In genomic region chr7:143055499-143056186, GRCm38 (mm10) we compare ENCODE assay signal across 9 mouse cellular contexts. TPM values are rescaled to one million over a fixed set of nuclear protein-coding genes. Genes with fewer than 3 reads are reported as not detected.
DNase-seq lines count a peak whose midpoint lies in the region; ATAC-seq and TF ChIP-seq lines count a peak whose summit lies in the region.
"Had no signal": no experiment of that assay in that cellular context is flagged by ENCODE, and none has a peak within 500 bp of the region (broad histone marks: within the 10 kb centered on the region; RNA-seq: fewer than 3 reads in every experiment).

No protein-coding gene starts in this region.

- peak overlapping the region; percentile 90 for H3K4me2 ChIP-seq in kidney, embryonic 14.5 days (replicated peaks; ENCODE audit: low read depth, low read length)

- H3K36me3 ChIP-seq in kidney, embryonic 14.5 days (ENCODE audit: control insufficient read depth, insufficient read depth, low read length), result peaks cover 5% of the 10 kb centered on the region; the same call in 1 of the 2 replicates

- 0 out of 2 replicates have a peak overlapping the region, but pooled peaks have one; percentile 3 for H3K27ac ChIP-seq in kidney, embryonic 14.5 days (ENCODE audit: low read depth, low read length)

- peaks cover 30% of the 10 kb centered on the region for H3K4me1 ChIP-seq in kidney, embryonic 14.5 days (ENCODE audit: control insufficient read depth, insufficient read depth, low read length)

- no peaks in the 10 kb centered on the region for H3K27me3 ChIP-seq in kidney, embryonic 14.5 days (ENCODE audit: control insufficient read depth, insufficient read depth, low read length)

- no peaks in the 10 kb centered on the region for H3K9me3 ChIP-seq in kidney, embryonic 14.5 days (ENCODE audit: control insufficient read depth, low read length)

- peak overlapping the region; percentile 97 for H3K4me3 ChIP-seq in kidney, embryonic 14.5 days (ENCODE audit: low read length)

- no peak for ATAC-seq in kidney, embryonic 14.5 days (ENCODE audit: low FRiP score, low TSS enrichment)
- ATAC-seq in megakaryocyte, adult 5-6 weeks (ENCODE audit: poor library complexity, severe bottlenecking), result peak; percentile 26

- intact Hi-C loops in heart, postnatal 36 days (cut with DNase I), result loop anchor here (2.0 kb wide), 1 partner anchor 13 kb away; the partner anchor contains the start of gene Tssc4

- WGBS in kidney, embryonic 14.5 days, result 75% methylated on average over 11 of the region's 11 CpGs

- H3K9ac ChIP-seq in kidney, embryonic 14.5 days (ENCODE audit: low read depth, low read length), result peak overlapping the region; percentile 95; the same call in 1 of the 2 replicates

- DNase-seq in kidney, postnatal 4 days, result no peak
- peak; percentile 16 for DNase-seq in brain, embryonic 14.5 days (ENCODE audit: low read depth)
- peak; percentile 35 to 40 for DNase-seq in heart, postnatal 36 days
- no peak for DNase-seq in right cerebral cortex, postnatal 14 days
- DNase-seq in right cerebral cortex, postnatal 4 days, result no peak
- DNase-seq in layer of hippocampus, adult 9-10 months (ENCODE audit: low spot score), result no peak

- TF ChIP-seq CTCF in brain, embryonic 14.5 days (IDR thresholded peaks at IDR 0.05; ENCODE audit: borderline replicate concordance, extremely low read depth, insufficient read depth, insufficient read length), result no peak

- no peak for TF ChIP-seq POLR2A in brain, embryonic 14.5 days (IDR thresholded peaks at IDR 0.05; ENCODE audit: borderline replicate concordance, extremely low read depth, insufficient read depth, insufficient read length, poor library complexity, severe bottlenecking)

RNA-seq across cellular contexts. Expression of gene Cd81, which starts 3.1 kb away (rescaled TPM):
- 477 and 494 TPM in 2 replicates for polyA plus RNA-seq in kidney, embryonic 14.5 days (2014; fragmentation: Nextera tagmentation; extraction: Ambion mirVana)
- 210 and 278 TPM in 2 replicates for polyA plus RNA-seq in brain, embryonic 14.5 days (2012; rRNA removed)
- 100 to 1,000 TPM; 398 to 441 TPM for total RNA-seq in heart, postnatal 36 days (2021)
- total RNA-seq in megakaryocyte, adult 5-6 weeks (2015), result 17.2 and 20.3 TPM in 2 replicates
- total RNA-seq in megakaryocyte, adult 5-6 weeks (2017), result 22.5 and 25.3 TPM in 2 replicates

RNA-seq across cellular contexts. Expression of gene Tssc4, which starts 13.4 kb away (rescaled TPM):
- 74.4 and 95.1 TPM in 2 replicates for polyA plus RNA-seq in kidney, embryonic 14.5 days (2014; fragmentation: Nextera tagmentation; extraction: Ambion mirVana)
- polyA plus RNA-seq in brain, embryonic 14.5 days (2012; rRNA removed), result 99.9 and 164 TPM in 2 replicates
- total RNA-seq in heart, postnatal 36 days (2021), result 10 to 100 TPM; 15.3 TPM
- 14.0 and 19.2 TPM in 2 replicates for total RNA-seq in megakaryocyte, adult 5-6 weeks (2015)
- 17.7 and 20.5 TPM in 2 replicates for total RNA-seq in megakaryocyte, adult 5-6 weeks (2017)

RNA-seq across cellular contexts. Expression of gene Trpm5, which starts 38.8 kb away (rescaled TPM):
- 4.4 and 4.9 TPM in 2 replicates for polyA plus RNA-seq in kidney, embryonic 14.5 days (2014; fragmentation: Nextera tagmentation; extraction: Ambion mirVana)
- 2.8 and 3.1 TPM in 2 replicates for polyA plus RNA-seq in brain, embryonic 14.5 days (2012; rRNA removed)
- total RNA-seq in heart, postnatal 36 days (2021), result not detected
- not detected in 2 replicates for total RNA-seq in megakaryocyte, adult 5-6 weeks (2015)
- total RNA-seq in megakaryocyte, adult 5-6 weeks (2017), result not detected in 2 replicates
- total RNA-seq: left cerebral cortex, adult 18-20 months had no signal

RNA-seq across cellular contexts. Expression of gene Kcnq1, which starts 50.5 kb away (rescaled TPM):
- polyA plus RNA-seq in kidney, embryonic 14.5 days (2014; fragmentation: Nextera tagmentation; extraction: Ambion mirVana), result 4.0 and 5.4 TPM in 2 replicates
- polyA plus RNA-seq in brain, embryonic 14.5 days (2012; rRNA removed), result 0.95 and 1.2 TPM in 2 replicates
- total RNA-seq in heart, postnatal 36 days (2021), result 10 to 100 TPM; 34.3 to 37.1 TPM
- not detected in 2 replicates for total RNA-seq in megakaryocyte, adult 5-6 weeks (2015)
- total RNA-seq in megakaryocyte, adult 5-6 weeks (2017), result not detected in 2 replicates

RNA-seq across cellular contexts. Expression of gene Tspan32, which starts 50.8 kb away (rescaled TPM):
- 0.79 and 0.97 TPM in 2 replicates for polyA plus RNA-seq in kidney, embryonic 14.5 days (2014; fragmentation: Nextera tagmentation; extraction: Ambion mirVana)
- polyA plus RNA-seq in brain, embryonic 14.5 days (2012; rRNA removed), result 0.16 and 0.42 TPM in 2 replicates
- total RNA-seq in heart, postnatal 36 days (2021), result under 1 TPM; 0.28 to 0.46 TPM
- total RNA-seq in megakaryocyte, adult 5-6 weeks (2015), result 60.9 and 70.4 TPM in 2 replicates
- total RNA-seq in megakaryocyte, adult 5-6 weeks (2017), result 45.6 and 47.0 TPM in 2 replicates

Comparison
In these comparisons a context has a peak if more than half of its experiments do, and no peak if none do; other contexts are left out.
1. DNase-seq: peak in brain, embryonic 14.5 days (single experiment) and heart, postnatal 36 days (2 of 2); none in kidney, postnatal 4 days (0 of 2), right cerebral cortex, postnatal 14 days (single experiment), right cerebral cortex, postnatal 4 days (single experiment) and layer of hippocampus, adult 9-10 months (single experiment).
2. RNA of gene Cd81, which starts 3.1 kb away (total RNA-seq): 398 to 441 TPM in heart, postnatal 36 days; 17.2 to 25.3 TPM in megakaryocyte, adult 5-6 weeks; every median in the first group is over 10 times any median in the second.